Mouse (Mus musculus) hindbrain, embryonic 14.5 days (tissue): ENCODE results near the gene Gm10160. TPM values are rescaled to one million over a fixed set of nuclear protein-coding genes. Genes with fewer than 3 reads are reported as not detected.

Experiments
- ATAC-seq: fragments of 200-750 bp; cut with Nextera tagmentation; 2 replicates; pipeline ENCODE4 v1.8.0; 2017; ENCODE audit warnings: moderate number of reproducible peaks, mild to moderate bottlenecking, moderate TSS enrichment, moderate library complexity; ENCODE audit not compliant: low FRiP score
- DNase-seq: peaks from one replicate; pipeline ENCODE4 v3.0.0-alpha.2; 2015; ENCODE audit warnings: low spot score
- H3K27ac ChIP-seq: fragments of 300-500 bp; sonication (generic); 2 replicates; pipeline ENCODE4 v1.5.1; 2014; ENCODE audit warnings: mild to moderate bottlenecking, moderate library complexity
- H3K27me3 ChIP-seq: fragments of 300-500 bp; sonication (generic); 2 replicates; pipeline ENCODE4 v1.6.1; 2014; ENCODE audit warnings: mild to moderate bottlenecking, low read length, mixed read lengths; ENCODE audit not compliant: control insufficient read depth, insufficient read depth
- H3K36me3 ChIP-seq: fragments of 300-500 bp; sonication (generic); replicated peaks from 2 replicates; pipeline ENCODE4 v1.6.1; 2014; ENCODE audit not compliant: control insufficient read depth, insufficient read depth
- H3K4me1 ChIP-seq: fragments of 300-500 bp; sonication (generic); replicated peaks from 2 replicates; pipeline ENCODE4 v1.6.1; 2014; ENCODE audit warnings: antibody characterized with exemption, low read length, mixed read lengths; ENCODE audit not compliant: control insufficient read depth, insufficient read depth
- H3K4me2 ChIP-seq: fragments of 300-500 bp; sonication (generic); replicated peaks from 2 replicates; pipeline ENCODE4 v1.6.1; 2014; ENCODE audit warnings: mild to moderate bottlenecking, moderate library complexity
- H3K4me3 ChIP-seq: fragments of 300-500 bp; sonication (generic); replicated peaks from 2 replicates; pipeline ENCODE4 v1.5.1; 2014; ENCODE audit warnings: mild to moderate bottlenecking, low read length
- H3K9ac ChIP-seq: fragments of 300-500 bp; sonication (generic); 2 replicates; pipeline ENCODE4 v1.6.1; 2014
- H3K9me3 ChIP-seq: fragments of 300-500 bp; sonication (generic); 2 replicates; pipeline ENCODE4 v1.6.1; 2016; ENCODE audit warnings: low read length; ENCODE audit not compliant: control insufficient read depth
- WGBS: fragments of 180-500 bp; shearing (Covaris S2); extraction: QIAGEN DNeasy Blood & Tissue Kit; methylation state at CpG from one replicate; pipeline ENCODE4 v1.1.7; 2014; 5-methylcytosine and 5-hydroxymethylcytosine counted together
- polyA plus RNA-seq: library from polyadenylated mRNA; unstranded; fragments of >200 nt; fragmentation: Nextera tagmentation; extraction: Ambion mirVana; gene quantifications from 2 replicates; pipeline ENCODE4 v1.2.1, GENCODE M21; 2014

Gm10160 gene
- polyA plus RNA-seq, 1 experiment from 2014 or later: not detected

DNA sequence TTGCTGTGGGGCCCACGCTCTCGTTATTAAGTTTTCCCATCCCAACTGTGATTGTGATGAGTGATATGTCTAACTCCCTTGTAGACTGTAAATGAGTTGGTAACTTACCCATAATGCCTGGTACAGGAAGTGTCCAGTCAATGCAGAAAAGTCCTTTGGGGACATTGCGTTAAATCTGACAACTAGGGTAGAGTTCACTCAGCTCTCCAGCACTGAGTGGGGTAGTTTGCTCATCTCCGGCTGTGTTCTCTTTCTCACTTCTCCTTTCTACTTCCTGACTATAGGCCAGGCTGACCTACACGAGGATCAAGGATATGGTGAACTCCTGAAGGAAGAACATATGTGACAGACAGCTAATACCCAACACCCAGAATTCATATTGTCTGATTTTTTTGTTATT is 6.4 kb downstream of the Gm10160 start:
- no peaks in the 10 kb centered on the region for H3K36me3 ChIP-seq
- no peak for ATAC-seq
- no peak overlapping the region for H3K27ac ChIP-seq
- no peak overlapping the region for H3K4me2 ChIP-seq
- WGBS: 98% methylated on average over 5 of the region's 5 CpGs
- no peak overlapping the region for H3K4me3 ChIP-seq
- DNase-seq: no peak
- no peak overlapping the region for H3K9ac ChIP-seq
- no peaks in the 10 kb centered on the region for H3K9me3 ChIP-seq
- H3K27me3 ChIP-seq: no peaks in the 10 kb centered on the region
- H3K4me1 ChIP-seq: no peaks in the 10 kb centered on the region

DNA sequence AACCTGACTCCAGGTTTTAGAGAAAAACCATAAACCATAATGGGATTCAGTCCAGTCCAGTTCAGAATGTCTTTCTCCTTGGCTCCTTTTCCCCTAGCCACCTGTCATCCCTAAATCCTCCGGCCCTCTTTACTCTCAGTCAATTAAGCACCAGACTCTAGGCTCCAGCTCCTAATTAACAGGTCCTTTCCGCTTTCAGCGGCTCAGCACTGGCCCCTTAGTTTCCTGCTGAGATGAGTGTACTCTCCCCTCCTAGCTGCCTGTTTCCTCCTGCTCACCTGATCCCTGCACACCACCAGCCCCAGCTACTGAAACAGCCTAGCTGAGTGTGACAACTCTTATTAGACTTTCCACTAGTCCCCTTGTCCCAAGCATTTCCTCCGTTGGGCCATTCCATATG is 7.8 kb downstream of the Gm10160 start:
- no peak overlapping the region for H3K4me3 ChIP-seq
- no peak overlapping the region for H3K4me2 ChIP-seq
- no peak overlapping the region for H3K9ac ChIP-seq
- no peaks in the 10 kb centered on the region for H3K27me3 ChIP-seq
- H3K4me1 ChIP-seq: no peaks in the 10 kb centered on the region
- H3K9me3 ChIP-seq: no peaks in the 10 kb centered on the region
- H3K27ac ChIP-seq: no peak overlapping the region
- no peaks in the 10 kb centered on the region for H3K36me3 ChIP-seq
- ATAC-seq: no peak
- no peak for DNase-seq
- WGBS: 33% methylated on average over 4 of the region's 4 CpGs

DNA sequence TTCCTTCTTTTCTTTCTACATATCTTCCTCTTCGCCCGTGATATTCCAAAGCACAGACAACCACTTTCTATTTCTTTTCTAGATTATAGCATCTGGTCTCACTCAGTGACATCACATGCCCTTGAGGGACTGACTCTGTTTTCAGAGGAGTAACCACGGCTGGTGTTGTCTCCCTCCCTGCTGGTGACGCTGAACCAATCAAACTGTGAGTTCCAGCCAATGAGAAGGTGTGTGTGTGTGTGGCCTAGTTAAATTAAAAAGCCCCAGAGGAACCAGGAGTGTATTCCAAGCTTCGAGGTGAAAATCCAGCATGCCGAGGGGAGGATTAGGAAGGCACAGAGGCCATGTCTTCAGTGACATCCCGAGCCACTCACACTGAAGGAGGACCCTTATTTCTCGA is 8.6 kb downstream of the Gm10160 start:
- no peak overlapping the region for H3K9ac ChIP-seq
- ATAC-seq (peak; percentile 57; the same call in 1 of the 2 replicates), DNase-seq (no peak)
- H3K36me3 ChIP-seq: no peaks in the 10 kb centered on the region
- H3K27me3 ChIP-seq: no peaks in the 10 kb centered on the region
- H3K4me3 ChIP-seq: no peak overlapping the region
- no peak overlapping the region for H3K4me2 ChIP-seq
- H3K27ac ChIP-seq: no peak overlapping the region
- H3K9me3 ChIP-seq: no peaks in the 10 kb centered on the region
- H3K4me1 ChIP-seq: no peaks in the 10 kb centered on the region
- 47% methylated on average over 8 of the region's 8 CpGs for WGBS

DNA sequence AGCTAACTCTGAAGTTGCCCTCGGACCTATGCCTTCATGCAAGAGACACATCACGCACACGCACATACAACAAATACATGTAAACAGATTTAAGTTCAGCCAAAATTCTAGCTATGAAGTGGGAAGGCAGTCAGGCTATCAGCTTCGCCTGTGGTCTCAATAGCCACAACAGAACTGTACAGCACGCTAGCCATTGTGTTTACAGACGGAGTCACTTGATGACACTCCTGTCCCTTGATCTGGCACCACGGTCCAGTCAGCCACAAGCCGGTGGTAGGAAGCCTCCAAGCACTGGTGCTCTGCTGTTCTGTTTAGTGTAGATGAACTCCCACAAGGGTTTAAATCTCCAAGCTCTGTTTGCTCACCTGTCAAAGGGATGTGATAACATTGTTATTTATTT is 9.6 kb downstream of the Gm10160 start:
- H3K27me3 ChIP-seq: no peaks in the 10 kb centered on the region

DNA sequence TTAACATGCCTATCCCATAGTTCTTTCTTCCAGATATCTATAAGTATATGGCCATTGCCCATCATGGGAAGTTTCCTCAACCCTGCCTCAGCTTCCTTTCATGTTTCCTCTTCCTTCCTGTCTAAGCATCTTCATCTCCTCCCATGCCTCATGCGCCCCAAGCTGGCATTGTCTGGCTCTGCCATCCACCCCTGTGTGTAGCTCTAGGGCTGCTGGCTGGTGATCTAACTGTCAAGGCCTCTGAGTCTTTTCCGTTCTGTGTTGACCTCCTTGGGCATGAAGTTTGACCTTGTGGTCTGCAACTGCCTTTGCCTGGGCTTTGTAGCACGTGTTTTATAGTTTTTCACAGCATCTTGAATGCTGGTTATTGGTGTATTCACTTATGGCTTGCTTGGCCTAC is 10.3 kb downstream of the Gm10160 start:
- ATAC-seq (no peak), DNase-seq (no peak)
- Histone ChIP-seq H3K27me3 (no peaks in the 10 kb centered on the region), H3K36me3 (no peaks in the 10 kb centered on the region), H3K4me2 (no peak overlapping the region), H3K4me1 (no peaks in the 10 kb centered on the region), H3K9me3 (no peaks in the 10 kb centered on the region), H3K4me3 (no peak overlapping the region), H3K9ac (no peak overlapping the region), H3K27ac (no peak overlapping the region)
- WGBS: 82% methylated on average over 3 of the region's 3 CpGs

More for the DNA sequence above, 9.6 kb downstream of the Gm10160 start:
- no peaks in the 10 kb centered on the region for H3K9me3 ChIP-seq
- H3K9ac ChIP-seq: no peak overlapping the region
- no peak overlapping the region for H3K27ac ChIP-seq
- H3K36me3 ChIP-seq: no peaks in the 10 kb centered on the region
- H3K4me1 ChIP-seq: no peaks in the 10 kb centered on the region
- no peak overlapping the region for H3K4me2 ChIP-seq
- DNase-seq: no peak
- WGBS: 89% methylated on average over 8 of the region's 8 CpGs
- ATAC-seq: no peak
- no peak overlapping the region for H3K4me3 ChIP-seq

DNA sequence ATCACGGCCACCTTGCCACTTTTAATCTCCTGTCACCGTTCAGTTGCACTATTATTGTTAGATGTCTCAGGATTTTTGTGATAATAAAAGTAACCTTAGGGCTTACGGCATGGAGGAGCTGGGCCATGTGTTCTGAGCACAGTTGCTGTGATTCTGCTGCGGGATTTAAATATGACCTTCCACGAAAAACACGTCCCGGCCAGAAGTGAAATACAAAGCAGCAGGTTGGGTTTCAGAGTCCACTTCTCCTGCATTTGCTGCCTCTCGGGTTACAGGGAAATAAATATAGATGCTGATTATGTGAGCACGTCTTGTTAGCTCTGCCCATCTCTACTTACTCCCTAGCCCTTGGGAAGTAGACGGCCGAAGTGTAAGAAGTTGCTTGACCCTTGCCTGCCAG is 10.8 kb downstream of the Gm10160 start:
- DNase-seq: no peak
- ATAC-seq: no peak
- WGBS: 88% methylated on average over 11 of the region's 11 CpGs

DNA sequence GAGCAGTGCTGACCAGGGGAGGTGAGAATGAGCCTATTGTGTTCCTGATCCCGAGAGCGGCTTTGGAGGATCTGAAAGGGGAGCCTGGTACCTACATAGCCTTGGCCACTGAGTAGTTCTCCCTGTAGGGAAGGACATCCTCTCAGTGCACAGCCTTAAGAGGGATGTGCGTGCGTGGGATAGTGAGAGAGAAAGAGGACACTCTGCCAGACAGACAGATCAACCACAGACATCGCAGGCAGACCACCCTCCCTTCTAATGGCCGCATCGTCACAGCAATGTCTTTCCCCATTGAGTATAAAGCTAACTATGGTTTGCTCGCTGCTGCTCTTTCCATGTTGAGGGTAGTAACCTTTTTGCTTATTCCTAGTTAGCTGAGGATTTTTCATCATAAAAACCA is 11.7 kb downstream of the Gm10160 start:
- DNase-seq (no peak), ATAC-seq (no peak)
- no peak overlapping the region for H3K27ac ChIP-seq
- no peak overlapping the region for H3K9ac ChIP-seq
- no peaks in the 10 kb centered on the region for H3K4me1 ChIP-seq
- H3K9me3 ChIP-seq: no peaks in the 10 kb centered on the region
- WGBS: 80% methylated on average over 8 of the region's 8 CpGs
- H3K36me3 ChIP-seq: no peaks in the 10 kb centered on the region
- no peak overlapping the region for H3K4me3 ChIP-seq
- H3K4me2 ChIP-seq: no peak overlapping the region
- no peaks in the 10 kb centered on the region for H3K27me3 ChIP-seq

More for the DNA sequence above, 10.8 kb downstream of the Gm10160 start:
- H3K9ac ChIP-seq: no peak overlapping the region
- H3K9me3 ChIP-seq: no peaks in the 10 kb centered on the region
- H3K4me1 ChIP-seq: no peaks in the 10 kb centered on the region
- H3K27me3 ChIP-seq: no peaks in the 10 kb centered on the region
- H3K27ac ChIP-seq: no peak overlapping the region
- H3K4me3 ChIP-seq: no peak overlapping the region
- no peaks in the 10 kb centered on the region for H3K36me3 ChIP-seq
- no peak overlapping the region for H3K4me2 ChIP-seq

DNA sequence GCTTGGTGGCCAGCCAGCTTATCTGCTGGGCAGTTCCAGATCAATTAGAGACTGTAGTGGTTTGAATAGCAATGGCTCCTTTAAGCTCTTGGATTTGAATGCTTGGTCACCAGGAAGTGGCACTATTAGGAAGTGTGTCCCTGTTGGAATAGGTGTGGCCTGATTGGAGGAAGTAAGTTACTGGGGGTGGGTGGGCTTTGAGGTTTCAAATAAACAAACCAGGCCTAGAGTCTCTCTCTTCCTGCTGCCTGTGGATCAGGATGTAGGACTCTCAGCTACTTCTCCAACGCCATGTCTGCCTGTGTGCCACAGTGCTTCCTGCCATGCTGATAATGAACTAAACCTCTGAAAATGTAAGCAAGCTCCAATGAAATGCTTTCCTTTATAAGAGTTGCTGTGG is 12.6 kb downstream of the Gm10160 start:
- H3K27ac ChIP-seq: no peak overlapping the region

DNA sequence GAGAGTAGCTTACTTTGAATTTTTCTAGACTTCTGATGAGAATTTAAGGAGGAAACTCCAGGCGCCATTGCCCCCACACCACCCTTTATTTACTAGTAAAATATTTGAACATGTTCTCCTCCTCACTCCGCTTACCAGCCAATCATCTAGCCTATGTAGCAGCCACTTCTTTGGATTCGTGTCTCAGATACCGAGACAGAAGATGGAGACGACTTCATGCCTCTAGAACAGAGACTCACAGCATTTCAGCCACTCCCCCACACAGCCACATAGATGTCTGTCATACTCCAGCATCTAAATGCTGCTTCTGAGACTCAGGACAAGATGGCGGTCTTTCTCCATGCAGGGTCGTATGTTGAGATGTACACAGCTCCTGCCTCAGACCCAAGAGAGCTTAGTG is 13.5 kb downstream of the Gm10160 start:
- Histone ChIP-seq H3K27me3 (no peaks in the 10 kb centered on the region), H3K9me3 (no peaks in the 10 kb centered on the region), H3K4me3 (no peak overlapping the region), H3K4me1 (no peaks in the 10 kb centered on the region), H3K4me2 (no peak overlapping the region), H3K27ac (no peak overlapping the region), H3K9ac (no peak overlapping the region), H3K36me3 (no peaks in the 10 kb centered on the region)
- no peak for DNase-seq
- ATAC-seq: no peak
- WGBS: 93% methylated on average over 7 of the region's 7 CpGs

More for the DNA sequence above, 12.6 kb downstream of the Gm10160 start:
- Histone ChIP-seq H3K9ac (no peak overlapping the region), H3K4me2 (no peak overlapping the region), H3K4me3 (no peak overlapping the region), H3K9me3 (no peaks in the 10 kb centered on the region), H3K4me1 (no peaks in the 10 kb centered on the region), H3K27me3 (no peaks in the 10 kb centered on the region), H3K36me3 (no peaks in the 10 kb centered on the region)
- DNase-seq (no peak), ATAC-seq (no peak)
- 73% methylated on average over 1 of the region's 1 CpGs for WGBS

DNA sequence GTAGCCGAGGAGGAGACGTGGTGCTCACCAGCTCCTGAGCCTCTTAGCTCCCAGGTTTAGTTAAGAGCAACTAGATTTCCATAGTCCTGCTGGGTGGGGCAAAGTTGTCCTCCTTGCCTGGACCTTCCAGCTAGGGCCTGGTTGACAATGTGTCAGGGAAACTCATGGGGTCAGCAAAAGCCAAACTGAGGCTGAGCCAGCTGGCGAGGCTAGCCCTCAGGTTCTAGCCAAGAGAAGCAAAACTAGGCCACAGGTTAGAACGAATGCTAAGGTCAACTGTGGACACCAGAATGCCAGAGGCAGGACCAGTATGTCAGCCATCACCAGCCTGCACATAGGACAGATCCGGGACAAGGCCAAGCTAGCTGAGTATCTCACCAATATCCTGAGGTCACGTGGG is 14.2 kb downstream of the Gm10160 start:
- no peak for DNase-seq
- Histone ChIP-seq H3K27me3 (no peaks in the 10 kb centered on the region), H3K4me3 (no peak overlapping the region), H3K9ac (no peak overlapping the region), H3K27ac (no peak overlapping the region), H3K4me1 (no peaks in the 10 kb centered on the region), H3K9me3 (no peaks in the 10 kb centered on the region), H3K4me2 (no peak overlapping the region), H3K36me3 (no peaks in the 10 kb centered on the region)
- ATAC-seq: no peak
- 90% methylated on average over 6 of the region's 6 CpGs for WGBS
